Mouse (Mus musculus): ENCODE results near the gene Gm3591.
"Not testable (repeated sequence)": the region's sequence is repeated elsewhere in the genome, so short reads cannot be mapped to it uniquely, and the experiment has no call there.

The Gm3591 gene

DNA sequence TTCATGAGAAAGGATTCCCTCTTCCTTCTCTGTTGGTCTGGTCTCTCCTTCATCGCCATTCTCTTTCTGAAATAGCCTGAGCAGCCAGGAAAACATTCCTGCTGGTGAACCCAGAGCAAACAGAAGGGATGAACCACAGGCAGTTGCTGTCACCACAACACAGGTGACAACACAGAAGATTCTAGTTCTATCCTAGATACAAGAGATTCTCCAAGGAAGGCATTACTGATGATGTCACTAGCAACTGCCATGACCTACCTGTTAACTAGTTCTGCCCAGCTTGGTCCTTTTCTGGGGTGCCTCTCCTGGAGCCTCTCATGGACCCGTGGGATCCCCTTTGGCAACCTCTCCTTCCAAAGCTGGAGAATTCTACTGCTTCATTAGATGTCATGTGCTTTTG lies at the start of gene Gm3591:
Gene Gm3591 (minus strand): TSS at position 101 of the 400 bp plus-strand sequence.
- not testable (repeated sequence) for DNase-seq (ENCODE audit: low read depth)

DNA sequence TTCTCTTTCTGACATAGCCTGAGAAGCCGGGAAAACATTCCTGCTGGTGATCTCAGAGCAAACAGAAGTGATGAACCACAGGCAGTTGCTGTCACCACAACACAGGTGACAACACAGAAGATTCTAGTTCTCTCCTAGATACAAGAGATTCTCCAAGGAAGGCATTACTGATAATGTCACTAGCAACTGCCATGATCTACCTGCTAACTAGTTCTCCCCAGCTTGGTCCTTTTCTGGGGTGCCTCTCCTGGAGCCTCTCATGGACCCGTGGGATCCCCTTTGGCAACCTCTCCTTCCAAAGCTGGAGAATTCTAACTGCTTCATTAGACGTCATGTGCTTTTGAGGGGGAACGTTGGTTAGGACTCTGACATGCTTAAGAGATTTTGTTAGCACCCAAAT lies 32.2 kb upstream of the Gm3591 start, which contains the start of gene Gm3594:
Gene Gm3594 (minus strand): TSS at position 101 of the 400 bp plus-strand sequence.
- DNase-seq (ENCODE audit: low read depth), result not testable (repeated sequence)

DNA sequence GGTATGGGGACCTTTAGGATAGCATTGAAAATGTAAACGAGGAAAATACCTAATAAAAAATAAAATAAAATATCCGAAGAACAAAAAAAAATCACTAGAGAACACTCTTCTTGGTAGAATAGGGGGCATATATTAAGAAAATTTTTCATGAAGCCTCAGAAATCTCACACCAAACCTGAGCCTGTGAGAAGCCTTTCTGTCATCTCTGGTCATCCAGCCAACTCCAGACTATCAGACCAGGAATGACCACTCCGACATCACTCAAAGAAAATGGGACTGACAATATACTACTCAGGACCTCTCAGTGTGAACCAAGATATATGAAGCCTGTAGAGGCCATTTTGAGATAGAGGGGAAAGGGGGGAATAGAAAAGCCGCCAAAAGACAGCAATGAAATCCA lies 28.5 kb upstream of the Gm3591 start:
- not testable (repeated sequence) for DNase-seq (ENCODE audit: low read depth)

DNA sequence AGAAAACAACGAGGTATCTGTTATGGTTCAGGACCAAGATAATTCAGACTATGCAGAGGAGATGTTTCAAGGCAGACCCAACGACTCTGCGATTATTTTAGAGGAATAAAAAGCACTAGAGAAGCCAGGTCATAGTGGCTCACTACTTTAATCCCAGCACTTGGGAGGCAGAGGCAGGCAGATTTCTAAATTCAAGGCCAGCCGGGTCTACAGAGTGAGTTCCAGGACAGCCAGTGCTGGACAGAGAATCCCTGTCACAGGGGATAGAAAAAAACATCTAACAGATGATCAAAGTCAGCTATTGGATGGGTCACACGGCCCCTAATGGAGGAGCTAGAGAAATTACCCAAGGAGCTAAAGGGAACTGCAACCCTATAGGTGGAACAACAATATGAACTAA lies 27.9 kb upstream of the Gm3591 start:
- DNase-seq (ENCODE audit: low read depth), result not testable (repeated sequence)

DNA sequence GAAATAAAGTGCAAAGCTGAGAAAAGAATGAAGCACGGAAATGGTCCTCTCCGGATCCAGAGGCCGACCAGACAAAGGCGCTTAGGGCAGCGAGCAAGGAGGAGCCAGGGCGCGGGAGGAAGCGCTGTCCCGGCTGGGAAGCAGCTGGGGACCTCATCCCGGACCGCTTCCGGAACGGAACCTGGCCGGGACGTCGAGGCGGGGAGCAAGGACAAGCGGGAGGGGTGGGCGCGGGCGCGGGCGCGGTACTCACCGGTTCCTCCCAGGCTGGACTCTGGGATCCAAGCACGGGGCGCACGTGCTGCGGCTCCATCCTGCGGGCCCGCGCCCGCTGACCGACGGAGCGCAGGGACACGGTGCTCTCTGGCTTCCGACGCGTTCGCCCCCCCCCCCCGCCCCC lies 14.5 kb upstream of the Gm3591 start:
- not testable (repeated sequence) for DNase-seq (ENCODE audit: low read depth)

DNA sequence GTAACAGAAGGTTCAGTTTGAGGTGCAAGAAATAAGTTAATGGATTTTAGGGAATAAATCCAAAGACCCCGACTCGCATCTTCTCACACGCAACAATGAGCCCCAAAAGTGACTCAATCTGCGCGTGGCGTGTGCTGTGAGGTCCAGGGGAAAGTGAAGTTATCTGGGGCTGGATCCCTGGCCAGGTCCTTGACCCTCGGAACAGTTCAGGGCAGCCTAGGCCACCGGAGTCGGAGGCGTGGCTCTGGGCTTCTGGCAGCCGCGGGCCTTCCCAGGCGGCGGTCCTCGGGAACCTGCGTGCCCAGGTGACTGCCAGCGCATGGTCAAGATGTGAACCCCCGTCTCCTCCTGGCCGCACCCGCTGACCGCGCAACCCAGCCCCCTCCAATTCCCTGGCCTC lies 14.1 kb upstream of the Gm3591 start:
- DNase-seq (ENCODE audit: low read depth), result not testable (repeated sequence)

DNA sequence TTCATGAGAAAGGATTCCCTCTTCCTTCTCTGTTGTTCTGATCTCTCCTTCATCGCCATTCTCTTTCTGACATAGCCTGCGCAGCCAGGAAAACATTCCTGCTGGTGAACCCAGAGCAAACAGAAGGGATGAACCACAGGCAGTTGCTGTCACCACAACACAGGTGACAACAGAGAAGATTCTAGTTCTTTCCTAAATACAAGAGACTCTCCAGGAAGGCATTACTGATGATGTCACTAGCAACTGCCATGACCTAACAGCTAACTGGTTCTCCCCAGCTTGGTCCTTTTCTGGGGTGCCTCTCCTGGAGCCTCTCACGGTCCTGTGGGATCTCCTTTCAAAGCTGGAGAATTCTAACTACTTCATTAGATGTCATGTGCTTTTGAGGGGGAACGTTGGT lies 22.1 kb downstream of the Gm3591 start, which contains the start of gene Gm16440:
Gene Gm16440 (minus strand): TSS at position 101 of the 400 bp plus-strand sequence.
- not testable (repeated sequence) for DNase-seq (ENCODE audit: low read depth)
